Mouse (Mus musculus) embryonic facial prominence, embryonic 11.5 days (tissue): ENCODE results near the gene Efnb2. TPM values are rescaled to one million over a fixed set of nuclear protein-coding genes. Genes with fewer than 3 reads are reported as not detected.

Source experiments
- ATAC-seq: fragments of 200-750 bp; cut with Nextera tagmentation; replicated peaks from 2 replicates; pipeline ENCODE4 v1.8.0; 2017; ENCODE audit warnings: low read depth; ENCODE audit not compliant: insufficient number of reproducible peaks, low FRiP score, low TSS enrichment
- DNase-seq: peaks from one replicate; pipeline ENCODE4 v3.0.0-alpha.2; 2015; ENCODE audit warnings: low spot score
- H3K27ac ChIP-seq: fragments of 300-500 bp; sonication (generic); replicated peaks from 2 replicates; pipeline ENCODE4 v1.5.1; 2014; ENCODE audit warnings: mild to moderate bottlenecking, low read depth, low read length, control low read depth
- H3K27me3 ChIP-seq: fragments of 300-500 bp; sonication (generic); 2 replicates; pipeline ENCODE4 v1.6.1; 2014; ENCODE audit warnings: mild to moderate bottlenecking, low read length, moderate library complexity, mixed read lengths; ENCODE audit not compliant: control insufficient read depth, insufficient read depth
- H3K36me3 ChIP-seq: fragments of 300-500 bp; sonication (generic); replicated peaks from 2 replicates; pipeline ENCODE4 v1.6.1; 2014; ENCODE audit warnings: low read depth, mild to moderate bottlenecking, low read length, moderate library complexity, mixed read lengths; ENCODE audit not compliant: control insufficient read depth, insufficient read depth
- H3K4me1 ChIP-seq: fragments of 300-500 bp; sonication (generic); 2 replicates; pipeline ENCODE4 v1.6.1; 2014; ENCODE audit warnings: low read length, mixed read lengths; ENCODE audit not compliant: control insufficient read depth, insufficient read depth
- H3K4me2 ChIP-seq: fragments of 300-500 bp; sonication (generic); 2 replicates; pipeline ENCODE4 v1.6.1; 2014; ENCODE audit warnings: low read depth, mild to moderate bottlenecking, control low read depth, low read length, moderate library complexity
- H3K4me3 ChIP-seq: fragments of 300-500 bp; sonication (generic); 2 replicates; pipeline ENCODE4 v1.5.1; 2014; ENCODE audit warnings: low read depth, low read length, control low read depth
- H3K9ac ChIP-seq: fragments of 300-500 bp; sonication (generic); replicated peaks from 2 replicates; pipeline ENCODE4 v1.6.1; 2014; ENCODE audit warnings: mild to moderate bottlenecking, control low read depth, low read length
- H3K9me3 ChIP-seq: fragments of 300-500 bp; sonication (generic); replicated peaks from 2 replicates; pipeline ENCODE4 v1.6.1; 2016; ENCODE audit warnings: mild to moderate bottlenecking, low read length, inconsistent platforms, mixed read lengths; ENCODE audit not compliant: control insufficient read depth
- WGBS: fragments of 180-500 bp; shearing (Covaris S2); extraction: QIAGEN DNeasy Blood & Tissue Kit; methylation state at CpG from one replicate; pipeline ENCODE4 v1.1.7; 2014; 5-methylcytosine and 5-hydroxymethylcytosine counted together
- polyA plus RNA-seq: library from polyadenylated mRNA; unstranded; fragments of >200 nt; fragmentation: Nextera tagmentation; extraction: Ambion mirVana; gene quantifications from 2 replicates; pipeline ENCODE4 v1.2.1, GENCODE M21; 2014

The Efnb2 gene
- polyA plus RNA-seq, 1 experiment from 2014 or later, result 38.9 TPM

- no peak overlapping the region for H3K27ac ChIP-seq
Observed at GRCm38 (mm10) chr8:8583290-8583980, 77.6 kb downstream of the Efnb2 start.

DNA sequence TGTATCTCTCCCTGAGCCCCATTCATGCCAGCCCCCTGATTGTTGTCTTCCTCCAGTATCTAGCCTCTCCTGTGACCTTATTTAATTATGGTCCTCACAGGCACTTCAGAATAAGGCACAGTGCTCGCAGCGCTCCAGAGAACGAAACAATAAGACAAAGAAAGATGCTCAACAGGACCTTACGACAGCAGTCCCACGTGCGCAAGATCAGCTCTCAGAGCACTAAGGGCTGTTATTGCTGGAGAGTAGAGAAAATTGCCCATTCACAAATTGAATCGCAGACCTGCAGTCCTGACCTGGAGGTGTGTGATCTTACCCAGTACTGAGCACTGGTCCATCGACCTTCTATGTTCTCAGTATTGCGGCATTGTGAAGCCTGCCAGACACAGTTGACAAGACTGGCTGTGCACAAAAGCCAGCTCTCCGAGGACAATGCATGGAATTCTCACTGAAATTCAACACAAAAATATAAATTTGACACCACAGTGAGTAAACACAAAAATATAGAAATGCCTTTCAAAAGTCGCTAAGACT, 83.2 kb downstream of the Efnb2 start:
- H3K27ac ChIP-seq, result no peak overlapping the region
- no peak overlapping the region for H3K9ac ChIP-seq
- no peak overlapping the region for H3K4me2 ChIP-seq

More at GRCm38 (mm10) chr8:8583290-8583980, 77.6 kb downstream of the Efnb2 start:
- H3K4me1 ChIP-seq, result no peaks in the 10 kb centered on the region
- no peaks in the 10 kb centered on the region for H3K9me3 ChIP-seq
- H3K27me3 ChIP-seq, result no peaks in the 10 kb centered on the region
- ATAC-seq (no peak), DNase-seq (no peak)
- no peak overlapping the region for H3K4me3 ChIP-seq
- 87% methylated on average over 4 of the region's 4 CpGs for WGBS
- H3K36me3 ChIP-seq, result no peaks in the 10 kb centered on the region
- no peak overlapping the region for H3K4me2 ChIP-seq
- no peak overlapping the region for H3K9ac ChIP-seq

GRCm38 (mm10) chr8:8576833-8577232, 84.2 kb downstream of the Efnb2 start:
- H3K27me3 ChIP-seq, result no peaks in the 10 kb centered on the region
- H3K9ac ChIP-seq, result no peak overlapping the region
- WGBS, result 92% methylated on average over 6 of the region's 6 CpGs
- H3K9me3 ChIP-seq, result no peaks in the 10 kb centered on the region
- no peak overlapping the region for H3K4me2 ChIP-seq
- no peak overlapping the region for H3K27ac ChIP-seq
- no peaks in the 10 kb centered on the region for H3K4me1 ChIP-seq
- no peak overlapping the region for H3K4me3 ChIP-seq
- DNase-seq (no peak), ATAC-seq (no peak)
- no peaks in the 10 kb centered on the region for H3K36me3 ChIP-seq

More for the DNA sequence above, 83.2 kb downstream of the Efnb2 start:
- WGBS, result 68% methylated on average over 11 of the region's 11 CpGs
- no peak for DNase-seq
- no peak overlapping the region for H3K4me3 ChIP-seq
- no peaks in the 10 kb centered on the region for H3K9me3 ChIP-seq
- H3K27me3 ChIP-seq, result no peaks in the 10 kb centered on the region
- H3K4me1 ChIP-seq, result no peaks in the 10 kb centered on the region
- no peaks in the 10 kb centered on the region for H3K36me3 ChIP-seq
- ATAC-seq, result peak; percentile 71; the same call in 1 of the 2 replicates

GRCm38 (mm10) chr8:8576286-8576685, 84.8 kb downstream of the Efnb2 start:
- Histone ChIP-seq H3K4me1 (no peaks in the 10 kb centered on the region), H3K9ac (no peak overlapping the region), H3K27ac (no peak overlapping the region), H3K27me3 (no peaks in the 10 kb centered on the region), H3K4me3 (no peak overlapping the region), H3K4me2 (no peak overlapping the region), H3K9me3 (no peaks in the 10 kb centered on the region), H3K36me3 (no peaks in the 10 kb centered on the region)
- DNase-seq (no peak), ATAC-seq (no peak)
- WGBS, result 53% methylated on average over 6 of the region's 6 CpGs

- no peaks in the 10 kb centered on the region for H3K36me3 ChIP-seq
- no peak overlapping the region for H3K4me2 ChIP-seq
- no peak; the same call in 1 of the 2 replicates for ATAC-seq
- H3K4me3 ChIP-seq, result no peak overlapping the region
- no peak overlapping the region for H3K27ac ChIP-seq
- no peak overlapping the region for H3K9ac ChIP-seq
- H3K4me1 ChIP-seq, result no peaks in the 10 kb centered on the region
- no peaks in the 10 kb centered on the region for H3K9me3 ChIP-seq
- peak; percentile 73 for DNase-seq
- no peaks in the 10 kb centered on the region for H3K27me3 ChIP-seq
- WGBS, result 47% methylated on average over 19 of the region's 19 CpGs
Observed at GRCm38 (mm10) chr8:8574521-8575499, 86.2 kb downstream of the Efnb2 start.

DNA sequence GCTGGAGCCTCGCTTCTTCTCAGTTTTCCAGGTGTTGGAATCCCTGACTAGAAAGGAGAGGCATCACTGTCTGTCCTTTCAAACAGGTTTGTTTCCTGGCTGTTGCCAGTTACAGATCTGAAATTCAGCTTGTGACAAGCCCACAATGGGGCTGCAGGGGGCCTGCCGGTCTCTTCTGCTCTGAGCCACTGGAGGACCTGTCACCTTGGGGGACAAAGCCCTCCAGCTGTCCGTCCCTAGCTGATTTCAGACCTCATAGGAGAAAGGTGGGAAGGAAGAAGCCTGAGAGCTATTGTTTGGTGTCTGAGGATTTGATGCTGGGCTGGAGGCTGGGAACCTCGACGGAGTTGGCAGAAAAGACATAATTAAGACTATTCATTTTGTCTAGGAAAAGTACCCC, 88.8 kb downstream of the Efnb2 start:
- H3K27me3 ChIP-seq, result no peaks in the 10 kb centered on the region
- 25% methylated on average over 5 of the region's 5 CpGs for WGBS
- no peak overlapping the region for H3K27ac ChIP-seq
- ATAC-seq, result no peak
- H3K4me1 ChIP-seq, result no peaks in the 10 kb centered on the region
- no peak for DNase-seq
- H3K9ac ChIP-seq, result no peak overlapping the region
- no peaks in the 10 kb centered on the region for H3K36me3 ChIP-seq
- no peaks in the 10 kb centered on the region for H3K9me3 ChIP-seq
- no peak overlapping the region for H3K4me3 ChIP-seq
- H3K4me2 ChIP-seq, result no peak overlapping the region

DNA sequence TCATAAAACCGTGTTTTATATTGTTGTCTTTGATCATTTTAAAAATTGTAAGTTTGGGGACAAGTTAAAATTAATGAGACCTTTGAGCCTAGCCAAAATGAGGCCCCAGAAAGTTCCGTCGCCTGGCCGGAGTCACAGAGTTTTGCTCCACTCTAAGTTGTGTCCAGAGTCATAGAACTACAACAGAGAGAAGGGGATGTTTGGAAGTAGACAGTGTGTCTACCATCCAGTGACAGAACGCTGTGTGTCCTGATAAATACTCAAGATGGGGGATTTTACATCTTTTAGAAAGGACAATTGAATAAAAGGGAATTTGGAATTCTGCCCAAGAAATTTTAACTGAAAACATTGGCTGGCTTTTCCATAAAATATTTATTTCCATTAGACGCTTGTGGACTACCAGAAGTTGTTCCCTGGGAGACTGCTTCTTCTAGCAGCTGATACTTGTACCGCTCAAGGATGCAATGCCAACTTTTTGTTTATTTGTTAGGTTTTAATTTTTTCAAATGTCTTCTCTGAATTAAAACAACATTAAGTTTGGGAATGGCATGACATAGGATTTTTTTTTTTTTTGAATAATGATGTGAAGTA, 89.3 kb downstream of the Efnb2 start:
- no peaks in the 10 kb centered on the region for H3K9me3 ChIP-seq
- H3K4me3 ChIP-seq, result no peak overlapping the region
- no peak for DNase-seq
- no peak overlapping the region for H3K9ac ChIP-seq
- ATAC-seq, result no peak
- H3K4me1 ChIP-seq, result no peaks in the 10 kb centered on the region
- H3K27me3 ChIP-seq, result no peaks in the 10 kb centered on the region
- no peak overlapping the region for H3K27ac ChIP-seq
- no peaks in the 10 kb centered on the region for H3K36me3 ChIP-seq
- WGBS, result 88% methylated on average over 7 of the region's 7 CpGs
- no peak overlapping the region for H3K4me2 ChIP-seq
